Mouse (Mus musculus) C3H10T1/2 (cell line): ENCODE data around the gene Exosc10. TPM values are rescaled to one million over a fixed set of nuclear protein-coding genes. Genes with fewer than 3 reads are reported as not detected.

Source experiments
- polyA plus RNA-seq, 2 experiments: library from polyadenylated mRNA; unstranded; fragments of >200 nt; fragmentation: generic; extraction: Trizol; gene quantifications; one replicate each; pipeline ENCODE4 v1.2.1; 2012; ENCODE audit warnings: missing spikeins in 2 of 2

Exosc10 gene
- 10 to 100 TPM; 26.7 to 40.8 TPM for polyA plus RNA-seq

GRCm38 (mm10) chr4:148558297-148559000 lies at the start of gene Exosc10:
Exosc10 (plus strand) TSS chr4:148558429.

GRCm38 (mm10) chr4:148591171-148591630 lies 33.0 kb downstream of the Exosc10 start, which contains the start of gene Srm:
Srm (plus strand) TSS chr4:148591503.

GRCm38 (mm10) chr4:148602357-148603120 lies 44.3 kb downstream of the Exosc10 start, which contains the start of gene Masp2:
Masp2 (plus strand) TSS chr4:148602554.

GRCm38 (mm10) chr4:148626623-148627185 lies 68.5 kb downstream of the Exosc10 start, which contains the start of gene Tardbp:
Tardbp (minus strand) TSS chr4:148627019.

Other genes with a start within 250 kb of the Exosc10 start
- gene Ubiad1, start 113.7 kb upstream of the Exosc10 start, polyA plus RNA-seq: 10 to 100 TPM in 1 of 2 experiments, 1 to 10 TPM in 1; 8.4 to 19.1 TPM
- 10 to 100 TPM in 1 of 2 experiments, 1 to 10 TPM in 1; 10.0 to 12.8 TPM for gene Mtor, start 109.8 kb upstream of the Exosc10 start, polyA plus RNA-seq
- under 1 TPM in 1 of 2 experiments, not detected in 1; 0.92 TPM for gene Angptl7, start 58.0 kb upstream of the Exosc10 start, polyA plus RNA-seq
- gene Srm, start 33.1 kb downstream of the Exosc10 start, polyA plus RNA-seq: 100 to 1,000 TPM in 1 of 2 experiments, 10 to 100 TPM in 1; 54.4 to 285 TPM
- under 1 TPM; 0.02 to 0.47 TPM for gene Masp2, start 44.1 kb downstream of the Exosc10 start, polyA plus RNA-seq
- 10 to 100 TPM; 20.5 to 87.5 TPM for gene Tardbp, start 68.6 kb downstream of the Exosc10 start, polyA plus RNA-seq
- gene Gm572, start 84.9 kb downstream of the Exosc10 start, polyA plus RNA-seq: not detected
- gene Casz1, start 246.0 kb downstream of the Exosc10 start, polyA plus RNA-seq: under 1 TPM; 0.08 to 0.27 TPM